ENCODE assay signal across 8 mouse cellular contexts in the genomic region with DNA sequence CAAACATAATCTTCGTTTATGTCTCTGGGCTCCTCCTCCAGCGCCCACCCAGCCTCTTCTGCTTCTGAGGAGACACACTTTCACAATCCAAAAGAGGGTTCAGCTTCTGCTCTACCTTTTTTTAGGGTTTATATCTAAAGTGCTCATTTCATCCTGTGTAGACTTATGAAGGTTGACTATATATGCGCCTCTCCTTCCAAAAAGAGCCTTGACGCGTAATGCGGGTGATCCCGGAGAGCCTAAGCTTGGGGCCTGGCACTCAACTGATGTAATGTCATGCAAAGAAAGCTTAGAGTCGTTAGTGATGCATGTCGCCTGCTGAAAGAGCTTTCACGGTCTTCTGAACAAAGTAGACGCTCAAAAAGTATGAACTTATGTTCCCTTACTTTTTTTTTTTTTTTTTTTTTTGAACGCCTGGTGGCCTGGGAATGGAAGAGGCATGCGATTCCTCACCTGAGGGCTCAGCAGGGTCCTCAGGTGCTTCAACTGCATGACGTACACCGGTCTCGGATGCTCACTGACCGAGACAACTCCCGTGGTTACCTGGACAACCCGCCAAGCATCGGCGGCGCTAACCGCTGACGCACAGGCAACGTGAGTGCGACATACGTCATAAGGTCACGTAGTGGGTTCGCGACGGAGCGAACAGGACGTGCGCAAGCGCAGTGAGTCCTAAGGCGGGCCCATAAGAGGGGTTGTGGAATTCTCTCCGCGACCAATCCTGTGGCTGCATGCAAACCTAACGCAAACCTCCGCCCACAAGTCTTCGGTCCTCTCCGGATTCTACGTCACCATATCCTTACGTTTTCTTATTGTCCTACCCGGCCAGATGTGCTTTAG. TPM values are rescaled to one million over a fixed set of nuclear protein-coding genes. Genes with fewer than 3 reads are reported as not detected.
A peak's percentile ranks its signal among the peaks of the same experiment; 100 is the strongest.
DNase-seq lines count a peak whose midpoint lies in the region; ATAC-seq lines count a peak whose summit lies in the region.

A gene (minus strand): TSS at position 596 of the 840 bp plus-strand sequence.

- 2% methylated on average over 45 of the region's 45 CpGs for WGBS in intestine, embryonic 14.5 days

- intact Hi-C loops in left cerebral cortex, postnatal 14 days (cut with DNase I) = no loop called here

- peak within 1 kb of the TSS; percentile 87 for H3K27ac ChIP-seq in intestine, embryonic 14.5 days (ENCODE audit: low read depth)

- H3K9me3 ChIP-seq in intestine, embryonic 14.5 days (ENCODE audit: control insufficient read depth, low read length) = no peaks in the 10 kb centered on the region

- peaks cover 34% of the 10 kb centered on the region for H3K36me3 ChIP-seq in intestine, embryonic 14.5 days (ENCODE audit: control insufficient read depth, insufficient read depth, low read length)

- peak within 1 kb of the TSS; percentile 58 for H3K9ac ChIP-seq in intestine, embryonic 14.5 days (ENCODE audit: low read length)

- peaks cover 18% of the 10 kb centered on the region for H3K4me1 ChIP-seq in intestine, embryonic 14.5 days (replicated peaks; ENCODE audit: control insufficient read depth, insufficient read depth, low read length)

- DNase-seq in adrenal gland, adult 18-20 months (ENCODE audit: low spot score in 2 of 2) = peak; percentile 90 to 91
- peak; percentile 99 for DNase-seq in embryo, embryonic 11 days
- DNase-seq in gastrocnemius, postnatal 25 days = peak; percentile 95
- peak; percentile 94 for DNase-seq in intestine, embryonic 14.5 days (ENCODE audit: low spot score)
- DNase-seq in left cerebral cortex, postnatal 14 days (ENCODE audit: low spot score in 2 of 2) = peak; percentile 97
- peak; percentile 100 for DNase-seq in mesoderm, embryonic 11.5 days (ENCODE audit: low read depth, low spot score)
- DNase-seq in right cerebral cortex, postnatal 36 days (ENCODE audit: low spot score in 2 of 2) = peak; percentile 95 to 97
- DNase-seq in yolk sac, embryonic 10.5 days (ENCODE audit: low spot score) = peak; percentile 95

- peak within 1 kb of the TSS; percentile 66 for H3K4me3 ChIP-seq in intestine, embryonic 14.5 days (ENCODE audit: low read depth, low read length)

- H3K27me3 ChIP-seq in intestine, embryonic 14.5 days (replicated peaks; ENCODE audit: control insufficient read depth, insufficient read depth, low read length) = no peaks in the 10 kb centered on the region

- ATAC-seq in intestine, embryonic 14.5 days (replicated peaks; ENCODE audit: low FRiP score, low TSS enrichment, low read depth) = peak; percentile 90

- H3K4me2 ChIP-seq in intestine, embryonic 14.5 days (ENCODE audit: low read length) = peak within 1 kb of the TSS; percentile 86

RNA-seq across cellular contexts. Expression of the gene that starts here (rescaled TPM):
- 10 to 100 TPM; 34.9 to 37.9 TPM for total RNA-seq in adrenal gland, adult 18-20 months (2021)
- 10 to 100 TPM; 21.0 to 24.4 TPM for total RNA-seq in gastrocnemius, postnatal 25 days (2021)
- polyA plus RNA-seq in intestine, embryonic 14.5 days (2014; fragmentation: Nextera tagmentation; extraction: Ambion mirVana) = 29.5 and 30.6 TPM in 2 replicates
- 10 to 100 TPM; 82.8 to 93.9 TPM for total RNA-seq in left cerebral cortex, postnatal 14 days (2021)

Comparison
In these comparisons a context has a peak if more than half of its experiments do, and no peak if none do; other contexts are left out.
1. Peak in every context shown above with its lines: DNase-seq, ATAC-seq, H3K4me3 ChIP-seq and H3K27ac ChIP-seq.